Mouse (Mus musculus) mesoderm, embryonic 11.5 days (tissue): ENCODE measurements at regions not wholly inside any gene's neighbourhood (a gene's known extent, or its start where the extent isn't known, plus 50 kb on each side); places are given as distances from the start of the nearest gene placed in this dataset.

Experiments used
- DNase-seq: peaks from one replicate; pipeline ENCODE4 v3.0.0-alpha.2; 2012; ENCODE audit warnings: low read depth, low spot score

DNA sequence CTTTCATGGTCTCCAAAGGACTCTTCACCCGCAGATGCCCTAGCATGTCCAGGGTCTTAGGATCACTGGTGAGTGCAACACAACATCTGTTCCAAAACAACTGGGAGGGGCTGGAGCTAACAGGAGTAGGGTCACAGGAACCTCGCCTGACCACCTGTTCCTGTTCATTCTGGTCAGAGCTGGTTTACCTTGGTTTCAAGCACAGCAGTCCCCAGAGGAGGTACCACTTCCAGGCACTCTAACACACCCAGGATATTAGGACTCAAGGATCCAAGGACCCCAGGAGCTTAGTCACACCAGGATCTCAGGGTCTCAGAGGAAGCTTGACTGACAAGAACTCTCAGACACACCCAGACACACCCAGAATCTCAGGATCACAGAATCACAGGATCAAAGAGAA is 94.9 kb upstream of the Plscr5 start:
- no peak for DNase-seq

DNA sequence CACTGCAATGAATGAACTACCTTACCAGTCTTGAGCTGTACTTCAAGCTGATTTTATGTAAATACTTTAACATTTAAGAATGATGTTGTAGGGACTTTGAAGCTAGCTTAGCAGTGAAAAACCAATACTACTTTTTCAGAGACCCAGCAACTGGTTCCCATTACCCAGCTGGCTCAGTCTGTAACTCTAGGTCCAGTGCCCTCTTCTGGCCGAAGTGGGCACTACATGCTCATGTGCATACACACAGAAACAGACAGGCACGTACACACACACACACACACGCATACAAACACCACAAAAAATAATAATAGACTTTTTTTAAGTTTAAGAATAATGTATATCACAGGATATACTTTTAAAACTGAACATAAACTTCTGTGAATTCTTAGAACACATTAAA is 63.2 kb upstream of the Plscr5 start:
- DNase-seq: no peak

DNA sequence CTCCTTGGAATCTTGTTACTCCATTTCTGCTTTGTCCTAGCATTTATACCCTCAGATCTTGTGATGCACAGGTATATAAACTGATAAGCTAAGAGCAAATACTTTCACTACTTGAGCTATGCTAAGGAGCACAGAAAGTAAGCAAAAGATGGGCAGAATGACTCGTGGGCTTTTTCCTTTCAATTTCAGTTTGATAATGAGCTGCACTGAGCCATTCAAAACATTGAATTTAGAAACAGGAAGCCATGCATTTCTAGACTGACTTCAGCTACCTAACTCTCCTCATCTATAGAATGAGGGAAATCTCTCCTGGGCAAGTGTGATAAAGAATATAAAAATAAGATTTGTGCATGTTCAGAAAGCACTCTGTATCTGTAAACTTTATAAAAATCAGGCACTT is 62.3 kb upstream of the Plscr5 start:
- no peak for DNase-seq

DNA sequence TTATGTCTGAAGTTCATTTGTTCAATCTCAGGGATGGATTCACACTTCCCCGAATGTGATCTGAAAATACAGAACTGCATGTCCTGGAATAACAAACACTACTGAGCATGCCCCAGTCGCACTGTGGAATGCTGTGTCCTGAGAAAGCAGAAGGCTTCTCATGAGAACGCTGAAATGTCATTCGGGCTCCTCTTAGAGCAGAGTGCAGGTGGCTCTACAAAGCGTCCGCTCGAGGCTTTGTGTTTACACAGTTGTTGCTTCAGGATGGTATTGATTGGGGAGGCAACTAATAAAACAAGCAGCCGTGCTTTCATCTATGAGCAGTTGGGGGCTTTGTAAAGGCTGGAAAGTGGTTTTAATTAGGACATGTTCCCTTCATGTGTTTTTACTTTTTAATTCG is 60.3 kb upstream of the Plscr5 start:
- peak; percentile 52 for DNase-seq

DNA sequence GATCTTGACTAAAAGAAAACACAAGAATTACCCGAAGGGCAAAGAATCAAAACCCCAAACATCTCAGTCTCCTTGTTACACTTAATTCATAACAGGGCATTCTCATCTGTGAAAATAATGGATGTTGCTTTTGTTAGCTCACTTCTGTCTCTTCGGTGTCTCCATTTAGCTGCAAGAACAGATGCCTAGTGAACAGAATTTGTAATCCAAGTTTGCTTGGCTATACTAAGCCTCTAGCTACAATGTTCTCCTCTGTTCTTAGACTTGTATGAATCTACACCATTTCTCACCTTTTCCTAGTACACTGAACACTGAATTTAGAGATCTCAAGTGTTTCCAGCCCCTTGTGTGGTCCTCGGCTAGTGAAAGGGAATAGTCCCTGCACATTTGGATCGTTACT is 50.8 kb upstream of the Plscr5 start:
- DNase-seq: no peak
